Mouse (Mus musculus) limb, embryonic 11.5 days (tissue): Measurements from ENCODE around the gene Krt72. TPM values are rescaled to one million over a fixed set of nuclear protein-coding genes. Genes with fewer than 3 reads are reported as not detected.

ENCODE experiments used
- polyA plus RNA-seq: library from polyadenylated mRNA; unstranded; fragments of >200 nt; fragmentation: Nextera tagmentation; extraction: Ambion mirVana; gene quantifications from 2 replicates; pipeline ENCODE4 v1.2.1, GENCODE M21; 2014

Krt72 gene
- polyA plus RNA-seq, 1 experiment from 2014 or later: not detected

Other genes starting within 250 kb of the Krt72 start
- 0.14 TPM in 1 of 2 replicates, not detected in the other for gene Krt82, start 235.8 kb downstream of the Krt72 start, polyA plus RNA-seq
- gene Krt90, start 223.5 kb downstream of the Krt72 start, polyA plus RNA-seq: not detected in 2 replicates
- gene Krt75, start 212.6 kb downstream of the Krt72 start, polyA plus RNA-seq: not detected in 2 replicates
- gene Gm5414, start 158.3 kb downstream of the Krt72 start, polyA plus RNA-seq: not detected in 2 replicates
- not detected in 2 replicates for gene Gm5478, start 139.1 kb downstream of the Krt72 start, polyA plus RNA-seq
- gene Krt6b, start 106.2 kb downstream of the Krt72 start, polyA plus RNA-seq: not detected in 2 replicates
- gene Krt6a, start 92.2 kb downstream of the Krt72 start, polyA plus RNA-seq: 0.38 TPM in 1 of 2 replicates, not detected in the other
- 16.0 and 22.4 TPM in 2 replicates for gene Krt5, start 73.6 kb downstream of the Krt72 start, polyA plus RNA-seq
- 0.11 TPM in 1 of 2 replicates, not detected in the other for gene Krt71, start 43.4 kb downstream of the Krt72 start, polyA plus RNA-seq
- not detected in 2 replicates for gene Krt73, start 15.9 kb upstream of the Krt72 start, polyA plus RNA-seq
- not detected in 2 replicates for gene Krt2, start 31.7 kb upstream of the Krt72 start, polyA plus RNA-seq
- gene Krt1, start 64.3 kb upstream of the Krt72 start, polyA plus RNA-seq: 0.61 and 0.75 TPM in 2 replicates
- not detected in 2 replicates for gene Krt77, start 83.2 kb upstream of the Krt72 start, polyA plus RNA-seq
- not detected in 2 replicates for gene Krt76, start 106.5 kb upstream of the Krt72 start, polyA plus RNA-seq
- not detected in 2 replicates for gene Krt4, start 138.3 kb upstream of the Krt72 start, polyA plus RNA-seq
- gene Krt79, start 153.9 kb upstream of the Krt72 start, polyA plus RNA-seq: not detected in 2 replicates
- gene Krt78, start 167.8 kb upstream of the Krt72 start, polyA plus RNA-seq: not detected in 2 replicates
- gene Krt8, start 218.0 kb upstream of the Krt72 start, polyA plus RNA-seq: 21.3 and 22.7 TPM in 2 replicates
- gene Krt18, start 241.7 kb upstream of the Krt72 start, polyA plus RNA-seq: 26.8 and 30.1 TPM in 2 replicates